19 mouse cellular contexts compared by ENCODE assay signal in genomic region chr9:49624910-49625309, GRCm38 (mm10).
DNase-seq lines count a peak whose midpoint lies in the region; ATAC-seq and TF ChIP-seq lines count a peak whose summit lies in the region.
"Had no signal": no experiment of that assay in that cellular context is flagged by ENCODE, and none has a peak within 500 bp of the region (broad histone marks: within the 10 kb centered on the region; RNA-seq: fewer than 3 reads in every experiment).

No protein-coding gene starts in this region.

- TF ChIP-seq CTCF in layer of hippocampus, adult 2 months (conservative IDR thresholded peaks at IDR 0.05), result no peak

- H3K36me3 ChIP-seq in embryonic facial prominence, embryonic 10.5 days (replicated peaks), result no peaks in the 10 kb centered on the region
- no peaks in the 10 kb centered on the region for H3K36me3 ChIP-seq in hindbrain, embryonic 13.5 days
- peaks cover 5% of the 10 kb centered on the region; the same call in 1 of the 2 replicates for H3K36me3 ChIP-seq in neural tube, embryonic 13.5 days
- H3K36me3 ChIP-seq: embryonic facial prominence, embryonic 12.5 days; limb, embryonic 12.5 days; liver, embryonic 15.5 days had no signal

- H3K4me2 ChIP-seq in hindbrain, embryonic 13.5 days, result no peak overlapping the region
- H3K4me2 ChIP-seq in neural tube, embryonic 13.5 days, result no peak overlapping the region
- H3K4me2 ChIP-seq: embryonic facial prominence, embryonic 12.5 days; limb, embryonic 12.5 days; liver, embryonic 15.5 days had no signal

- WGBS in embryonic facial prominence, embryonic 10.5 days, result 89% methylated on average over 6 of the region's 6 CpGs
- WGBS in hindbrain, embryonic 13.5 days, result 65% methylated on average over 6 of the region's 6 CpGs
- 78% methylated on average over 6 of the region's 6 CpGs for WGBS in neural tube, embryonic 13.5 days

- H3K27me3 ChIP-seq in embryonic facial prominence, embryonic 10.5 days (replicated peaks; ENCODE audit: low read depth, poor library complexity, severe bottlenecking), result no peaks in the 10 kb centered on the region
- H3K27me3 ChIP-seq in hindbrain, embryonic 13.5 days, result no peaks in the 10 kb centered on the region
- no peaks in the 10 kb centered on the region for H3K27me3 ChIP-seq in neural tube, embryonic 13.5 days
- H3K27me3 ChIP-seq: embryonic facial prominence, embryonic 12.5 days; limb, embryonic 12.5 days; liver, embryonic 15.5 days had no signal

- H3K9ac ChIP-seq in hindbrain, embryonic 13.5 days, result no peak overlapping the region
- no peak overlapping the region for H3K9ac ChIP-seq in neural tube, embryonic 13.5 days
- H3K9ac ChIP-seq: embryonic facial prominence, embryonic 12.5 days; limb, embryonic 12.5 days; liver, embryonic 15.5 days had no signal

- ATAC-seq in hindbrain, embryonic 13.5 days (ENCODE audit: low FRiP score), result peak; percentile 55; the same call in 1 of the 2 replicates
- ATAC-seq in neural tube, embryonic 13.5 days (ENCODE audit: low read depth), result 0 out of 2 replicates have a peak, but pooled peaks have one; percentile 36
- ATAC-seq in inflammation-experienced regulatory T-cells, adult 6 months, result no peak

- H3K4me1 ChIP-seq in embryonic facial prominence, embryonic 10.5 days, result peaks cover 9% of the 10 kb centered on the region
- H3K4me1 ChIP-seq in hindbrain, embryonic 13.5 days (replicated peaks), result peaks cover 60% of the 10 kb centered on the region
- H3K4me1 ChIP-seq in neural tube, embryonic 13.5 days (replicated peaks), result peaks cover 63% of the 10 kb centered on the region
- H3K4me1 ChIP-seq: embryonic facial prominence, embryonic 12.5 days; liver, embryonic 15.5 days had no signal

- no peak overlapping the region; the same call in 1 of the 2 replicates for H3K4me3 ChIP-seq in layer of hippocampus, adult 2 months
- H3K4me3 ChIP-seq in embryonic facial prominence, embryonic 10.5 days, result no peak overlapping the region
- no peak overlapping the region for H3K4me3 ChIP-seq in hindbrain, embryonic 13.5 days
- H3K4me3 ChIP-seq in neural tube, embryonic 13.5 days, result no peak overlapping the region
- H3K4me3 ChIP-seq: embryonic facial prominence, embryonic 12.5 days; gastrocnemius, adult 2 months; limb, embryonic 12.5 days; liver, embryonic 15.5 days had no signal

- no peak for DNase-seq in layer of hippocampus, adult 2 months (ENCODE audit: low spot score in 2 of 2)
- no peak for DNase-seq in layer of hippocampus, adult 9-10 months (ENCODE audit: low spot score)
- no peak for DNase-seq in embryonic facial prominence, embryonic 10.5 days (ENCODE audit: low spot score)
- DNase-seq in kidney, adult 18-20 months, result no peak
- DNase-seq in kidney, postnatal 14 days, result no peak
- DNase-seq: B cell, adult 2 months; cerebellum, postnatal 36 days; gastrocnemius, adult 2 months; heart, adult 18-20 months; kidney, postnatal 4 days; lung, postnatal 10 days; right cerebral cortex, adult 18-20 months; thymus, postnatal 4 days had no signal

- H3K9me3 ChIP-seq in embryonic facial prominence, embryonic 10.5 days, result no peaks in the 10 kb centered on the region
- H3K9me3 ChIP-seq in hindbrain, embryonic 13.5 days, result no peaks in the 10 kb centered on the region
- H3K9me3 ChIP-seq in neural tube, embryonic 13.5 days, result no peaks in the 10 kb centered on the region
- H3K9me3 ChIP-seq: embryonic facial prominence, embryonic 12.5 days; limb, embryonic 12.5 days; liver, embryonic 15.5 days had no signal

- peak overlapping the region; percentile 92 for H3K27ac ChIP-seq in layer of hippocampus, adult 2 months
- H3K27ac ChIP-seq in embryonic facial prominence, embryonic 10.5 days (replicated peaks), result 0 out of 2 replicates have a peak overlapping the region, but pooled peaks have one; percentile 27
- peak overlapping the region; percentile 92 for H3K27ac ChIP-seq in hindbrain, embryonic 13.5 days
- H3K27ac ChIP-seq in neural tube, embryonic 13.5 days (replicated peaks), result peak overlapping the region; percentile 87
- H3K27ac ChIP-seq: embryonic facial prominence, embryonic 12.5 days; gastrocnemius, adult 2 months; limb, embryonic 12.5 days; liver, embryonic 15.5 days had no signal

Comparison
In these comparisons a context has a peak if more than half of its experiments do, and no peak if none do; other contexts are left out.
1. H3K27ac ChIP-seq: peak in every context shown above with its lines; median percentile 92 in layer of hippocampus, adult 2 months; 92 in hindbrain, embryonic 13.5 days; 87 in neural tube, embryonic 13.5 days; 27 in embryonic facial prominence, embryonic 10.5 days.